Mouse (Mus musculus): Measurements from ENCODE around the gene 4930507D05Rik. TPM values are rescaled to one million over a fixed set of nuclear protein-coding genes. Genes with fewer than 3 reads are reported as not detected.
A peak's percentile ranks its signal among the peaks of the same experiment; 100 is the strongest.
"Not testable (repeated sequence)": the region's sequence is repeated elsewhere in the genome, so short reads cannot be mapped to it uniquely, and the experiment has no call there.

Gene 4930507D05Rik
- total RNA-seq, 2 experiments from 2014 or later, result 1.1 to 1.4 TPM

DNA sequence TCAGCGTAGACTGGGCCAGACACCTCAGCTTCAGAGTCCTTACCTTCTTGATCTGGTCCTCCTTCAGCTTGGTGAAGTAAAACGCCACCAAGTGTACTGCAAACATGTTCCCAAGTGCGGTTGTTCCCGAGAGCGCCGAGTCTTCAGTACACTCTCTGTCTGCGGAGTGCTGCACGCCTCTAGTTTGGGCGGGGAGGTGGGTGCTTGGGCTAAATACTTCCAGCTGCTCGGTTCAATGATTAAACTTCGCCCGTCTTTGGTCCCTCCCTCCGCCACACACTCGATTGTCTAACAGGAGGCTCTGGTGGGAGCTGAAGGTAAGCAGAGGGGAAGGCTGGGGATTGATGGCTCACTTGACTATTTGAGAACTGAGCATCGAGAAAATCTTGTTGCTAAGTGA is 27.0 kb upstream of the 4930507D05Rik start, which contains the start of gene Hkdc1:
TSS of gene Hkdc1 (minus strand) at position 237 of the 400 bp plus-strand sequence.
- TF ChIP-seq CTCF (conservative IDR thresholded peaks at IDR 0.05), result no peak
- no peak for DNase-seq (ENCODE audit: low spot score in 2 of 2)
- Histone ChIP-seq H3K27ac (no peak within 1 kb of the TSS), H3K4me3 (no peak within 1 kb of the TSS)

DNA sequence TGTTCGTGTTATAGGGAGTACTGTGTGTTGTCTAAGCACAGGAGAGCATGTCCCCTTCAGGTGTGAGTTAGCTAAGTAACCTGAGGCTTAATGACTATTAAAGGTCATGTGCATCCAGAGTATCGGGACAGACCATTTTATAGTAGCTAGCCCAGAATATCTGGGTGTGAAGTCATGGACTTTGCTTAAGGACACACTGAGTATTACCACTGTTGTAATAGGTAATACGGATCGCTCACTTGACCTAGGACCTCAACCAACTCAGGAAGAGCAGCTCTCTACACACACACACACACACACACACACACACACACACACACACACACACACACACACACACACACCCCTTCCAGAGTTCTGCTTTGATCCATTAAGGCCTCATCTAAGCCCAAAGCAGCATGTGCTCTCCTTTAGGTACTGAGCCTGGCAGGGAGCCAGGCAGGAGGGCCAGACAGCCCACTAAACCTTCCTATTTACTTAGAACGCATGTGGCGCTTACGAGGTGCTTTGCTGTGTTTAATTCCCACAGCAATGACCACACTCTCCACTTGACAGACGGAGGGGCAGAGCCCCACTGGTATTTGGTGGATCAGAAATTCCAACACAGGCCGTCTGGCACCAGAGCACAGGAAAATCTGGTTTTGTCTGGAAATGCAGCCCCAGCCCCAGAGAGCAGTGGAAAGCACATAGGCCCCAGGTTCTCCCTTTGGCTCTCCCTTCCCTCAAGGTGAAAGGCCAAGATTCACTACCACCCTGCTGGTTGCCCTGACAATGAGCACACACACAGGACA is 24.0 kb upstream of the 4930507D05Rik start:
- Histone ChIP-seq H3K27ac (no peak overlapping the region), H3K4me3 (no peak overlapping the region)
- DNase-seq (ENCODE audit: low spot score in 2 of 2), result no peak
- no peak for TF ChIP-seq CTCF (conservative IDR thresholded peaks at IDR 0.05)

DNA sequence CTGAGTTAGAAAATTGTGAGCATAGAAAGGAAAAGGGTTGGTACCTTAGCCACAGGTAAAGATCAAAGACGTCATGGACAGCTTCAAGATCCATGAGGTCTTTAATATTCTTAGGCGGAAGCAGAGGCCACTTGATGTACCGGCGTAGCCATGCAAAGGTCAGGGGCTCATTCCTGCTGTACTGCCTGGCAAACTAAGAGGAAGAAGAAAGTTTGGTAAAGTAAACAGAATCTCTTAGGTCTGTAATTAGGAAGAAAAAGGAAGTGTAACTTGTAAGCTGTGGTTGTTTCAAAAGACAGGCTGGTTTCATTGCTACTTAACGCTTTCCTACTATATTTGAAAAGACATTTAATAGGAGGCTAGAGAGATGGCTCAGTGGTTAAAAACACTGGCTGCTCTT is 18.9 kb upstream of the 4930507D05Rik start:
- no peak for TF ChIP-seq CTCF (conservative IDR thresholded peaks at IDR 0.05)
- Histone ChIP-seq H3K4me3 (no peak overlapping the region), H3K27ac (no peak overlapping the region)
- no peak for DNase-seq (ENCODE audit: low spot score in 2 of 2)

DNA sequence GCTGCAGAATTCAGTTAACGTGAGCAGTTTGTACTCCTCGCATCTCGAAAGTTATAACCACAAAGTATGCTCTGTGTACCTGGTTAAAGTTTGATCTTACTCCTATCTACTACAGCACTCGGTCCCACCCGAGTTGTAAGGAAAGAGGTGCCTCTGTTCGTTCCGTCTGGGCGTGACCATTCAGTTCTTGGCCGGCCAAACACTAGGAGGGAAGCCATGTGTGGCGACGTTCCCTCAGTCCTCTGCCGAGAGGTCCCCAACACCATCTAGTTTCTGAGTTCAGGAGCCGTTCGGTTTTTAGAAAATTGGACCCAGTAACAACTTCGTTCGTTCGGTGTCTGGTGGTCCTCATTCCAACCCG is 971 bp downstream of the 4930507D05Rik start:
- Histone ChIP-seq H3K4me3 (peak overlapping the region; percentile 79), H3K27ac (peak overlapping the region; percentile 100)
- TF ChIP-seq CTCF (conservative IDR thresholded peaks at IDR 0.05), result no peak
- no peak for DNase-seq (ENCODE audit: low spot score in 2 of 2)

DNA sequence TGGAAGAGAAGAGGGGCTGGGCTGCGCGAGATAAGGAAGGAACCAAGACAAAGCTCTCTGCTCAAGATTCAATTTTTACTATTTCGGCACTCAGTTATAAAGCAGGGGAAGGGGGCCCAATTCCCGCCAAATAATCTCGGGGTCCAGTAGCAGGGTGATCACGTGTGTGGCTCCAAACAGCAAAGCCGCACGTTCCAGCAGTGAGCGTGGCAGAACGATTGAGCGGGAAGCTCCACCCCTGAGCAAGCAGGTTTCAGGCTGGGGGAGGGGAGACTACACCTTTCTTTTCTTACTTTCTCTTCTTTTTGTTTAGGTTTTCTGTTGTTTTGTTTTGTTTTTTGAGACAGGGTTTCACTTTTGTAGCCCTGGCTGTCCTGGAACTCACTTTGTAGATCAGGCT is 2.7 kb downstream of the 4930507D05Rik start:
- not testable (repeated sequence) for H3K27ac ChIP-seq; DNase-seq (ENCODE audit: low spot score in 2 of 2); H3K4me3 ChIP-seq

DNA sequence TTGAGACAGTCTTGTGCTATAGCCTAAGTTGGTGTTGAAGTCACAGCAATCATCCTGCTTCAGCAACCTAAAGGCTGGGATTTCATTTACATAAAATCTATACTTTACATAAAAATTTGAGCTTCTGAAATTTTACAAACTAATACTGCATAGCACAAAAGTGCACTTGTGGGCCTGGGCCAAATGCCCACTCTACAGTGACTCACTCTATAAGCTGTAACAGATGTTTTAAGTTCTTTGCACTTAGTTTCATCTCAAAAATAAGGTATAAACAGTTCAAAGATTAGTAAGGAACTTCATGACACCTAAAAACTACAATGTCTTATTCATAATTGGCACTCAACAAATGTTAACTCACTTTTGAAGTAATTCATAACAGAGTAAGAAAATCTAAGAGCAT is 12.0 kb downstream of the 4930507D05Rik start:
- DNase-seq (ENCODE audit: low spot score in 2 of 2), result no peak
- Histone ChIP-seq H3K27ac (no peak overlapping the region), H3K4me3 (no peak overlapping the region)
- TF ChIP-seq CTCF (conservative IDR thresholded peaks at IDR 0.05), result no peak

DNA sequence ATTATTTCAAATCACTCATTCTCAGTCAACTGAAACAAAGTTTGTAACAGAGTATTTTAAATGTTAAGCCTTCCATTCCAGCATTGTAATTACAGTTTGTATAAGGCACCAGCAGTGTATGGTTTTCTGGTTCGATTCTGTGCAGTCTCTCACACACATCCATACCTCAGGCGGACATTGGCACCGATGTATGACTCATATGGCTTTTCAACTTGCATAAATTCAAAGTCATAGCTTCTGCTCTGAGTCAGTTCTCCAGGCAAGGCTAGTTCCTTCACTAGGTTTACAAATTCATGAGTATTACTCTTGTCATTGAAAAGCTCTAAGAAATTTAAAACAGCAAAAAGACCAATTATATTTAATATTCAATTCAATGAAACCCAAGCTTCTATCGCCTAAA is 20.4 kb downstream of the 4930507D05Rik start:
- TF ChIP-seq CTCF (conservative IDR thresholded peaks at IDR 0.05), result no peak
- no peak for DNase-seq (ENCODE audit: low spot score in 2 of 2)
- H3K27ac ChIP-seq, result no peak overlapping the region
- H3K4me3 ChIP-seq, result no peak overlapping the region

DNA sequence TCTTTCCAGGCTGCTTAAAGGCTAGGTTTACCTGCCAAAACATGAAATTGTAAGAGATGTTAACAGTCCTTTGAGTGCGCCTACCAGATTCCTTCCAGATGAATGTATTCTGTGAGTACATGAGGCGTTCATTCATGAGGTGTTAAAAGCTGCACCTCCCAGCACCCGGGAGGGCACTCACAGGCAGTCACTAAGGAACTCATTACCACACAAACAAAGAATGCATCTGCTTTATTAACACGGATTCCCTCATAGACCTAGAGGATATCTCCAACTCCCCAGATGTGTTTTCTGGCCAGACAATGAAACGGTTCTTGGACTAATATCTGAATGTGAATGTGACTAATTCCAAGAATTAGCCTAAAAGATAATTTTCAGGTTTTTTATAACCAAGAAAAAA is 21.8 kb downstream of the 4930507D05Rik start:
- Histone ChIP-seq H3K4me3 (no peak overlapping the region), H3K27ac (no peak overlapping the region)
- TF ChIP-seq CTCF (conservative IDR thresholded peaks at IDR 0.05), result no peak
- DNase-seq (ENCODE audit: low spot score in 2 of 2), result no peak

DNA sequence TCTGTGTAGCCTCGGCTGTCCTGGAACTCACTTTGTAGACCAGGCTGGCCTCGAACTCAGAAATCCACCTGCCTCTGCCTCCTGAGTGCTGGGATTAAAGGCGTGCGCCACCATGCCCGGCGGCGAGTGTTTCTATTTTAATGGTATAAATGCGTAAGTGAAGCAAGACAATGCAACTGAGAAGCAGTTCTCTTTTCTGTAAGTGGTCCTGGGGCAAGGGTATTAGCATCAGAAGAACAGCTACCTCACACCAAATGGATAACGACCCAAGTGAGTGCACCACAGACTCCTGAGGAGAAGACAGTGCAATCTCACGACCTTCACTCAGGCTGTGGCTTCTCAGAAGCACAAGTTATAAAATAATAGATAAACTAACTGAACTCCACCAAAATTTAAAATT is 25.7 kb downstream of the 4930507D05Rik start:
- Histone ChIP-seq H3K27ac (no peak overlapping the region), H3K4me3 (no peak overlapping the region)
- no peak for DNase-seq (ENCODE audit: low spot score in 2 of 2)
- no peak for TF ChIP-seq CTCF (conservative IDR thresholded peaks at IDR 0.05)

DNA sequence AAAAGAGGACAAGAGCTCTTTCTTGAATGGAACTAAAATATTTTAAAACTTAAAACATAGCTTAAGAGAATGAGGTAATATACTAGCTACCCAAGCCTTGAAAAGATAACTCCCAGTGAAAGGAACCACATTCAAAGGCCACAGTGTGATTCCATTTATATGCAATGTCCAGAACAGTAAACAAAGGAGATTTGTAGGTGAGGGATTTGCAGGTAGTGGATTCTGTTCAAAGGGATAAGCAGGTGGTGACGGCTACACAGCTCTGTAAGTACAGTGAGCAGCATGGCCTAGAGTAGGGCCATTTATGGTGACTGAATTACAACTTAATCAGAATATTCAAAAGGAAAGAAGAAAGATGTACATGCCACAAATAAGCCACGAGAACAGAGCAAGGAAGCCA is 27.7 kb downstream of the 4930507D05Rik start:
- Histone ChIP-seq H3K27ac (no peak overlapping the region), H3K4me3 (no peak overlapping the region)
- TF ChIP-seq CTCF (conservative IDR thresholded peaks at IDR 0.05), result no peak
- no peak for DNase-seq (ENCODE audit: low spot score in 2 of 2)

DNA sequence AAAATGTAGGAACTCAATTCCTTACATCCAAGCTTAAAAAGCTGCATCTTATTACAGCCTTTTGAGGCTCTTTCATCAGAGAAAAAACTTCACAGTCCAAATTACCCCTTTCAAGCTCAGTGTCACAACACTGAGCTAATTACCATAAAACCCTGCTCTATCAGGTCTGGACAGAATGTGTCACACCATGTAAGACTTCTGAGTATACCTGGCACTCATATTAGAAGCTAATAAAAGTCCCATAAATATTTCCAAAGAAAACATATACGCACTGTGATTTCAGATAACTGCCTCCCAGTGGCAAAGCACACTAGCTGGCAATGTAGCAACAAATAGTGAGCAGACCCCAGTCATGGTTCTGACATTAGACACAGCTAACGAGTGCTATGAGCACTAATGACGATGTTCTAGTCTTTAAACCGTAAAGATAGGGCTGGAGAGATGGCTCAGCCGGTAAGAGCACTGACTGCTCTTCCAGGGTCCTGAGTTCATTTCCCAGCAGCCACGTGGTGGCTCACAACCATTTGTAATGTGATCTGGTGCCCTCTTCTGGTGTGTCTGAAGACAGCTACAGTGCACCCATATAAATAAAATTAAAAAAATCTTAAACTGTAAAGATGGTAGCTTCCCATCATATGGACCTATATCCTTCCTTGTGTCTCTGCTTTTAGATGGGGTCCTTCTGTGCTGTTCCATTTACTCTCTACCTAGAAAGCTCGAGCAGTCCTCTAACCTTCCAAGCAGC is 32.0 kb downstream of the 4930507D05Rik start:
- Histone ChIP-seq H3K4me3 (no peak overlapping the region), H3K27ac (no peak overlapping the region)
- peak; percentile 50 for TF ChIP-seq CTCF (conservative IDR thresholded peaks at IDR 0.05)
- no peak for DNase-seq (ENCODE audit: low spot score in 2 of 2)

DNA sequence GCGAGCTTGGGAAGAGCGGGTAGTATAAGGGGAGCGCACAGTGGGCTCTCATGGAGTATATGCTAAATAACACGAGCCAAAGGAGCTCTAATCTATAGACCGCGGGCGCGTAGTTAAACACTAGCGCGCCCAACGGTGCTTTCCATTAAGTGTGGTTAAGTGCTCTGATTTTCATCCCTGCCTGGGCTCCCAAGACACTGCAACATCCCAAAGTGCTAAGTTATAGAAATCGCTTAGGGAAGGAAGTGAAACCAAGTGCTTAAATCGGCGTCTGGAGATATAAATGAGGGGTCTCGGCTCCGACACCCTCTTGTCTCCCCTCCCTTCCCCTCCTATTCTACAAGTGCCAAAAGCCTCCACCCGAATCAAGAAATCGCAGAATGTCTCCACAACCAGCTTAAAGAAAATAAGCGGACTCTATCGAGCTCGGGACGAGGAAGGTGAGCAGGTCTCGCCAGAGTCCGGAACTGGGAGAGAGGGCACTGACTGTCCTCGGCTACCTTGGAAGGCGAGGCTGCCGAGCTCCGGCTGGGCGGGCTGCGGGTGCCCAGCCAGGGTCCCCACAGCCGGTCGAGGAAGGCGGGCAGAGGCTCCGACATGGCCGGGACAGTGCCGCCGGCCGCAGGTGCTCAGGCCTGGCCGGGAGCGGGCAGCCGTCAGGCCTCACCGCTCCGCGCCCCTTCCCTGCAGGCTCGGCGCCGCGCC is 36.7 kb downstream of the 4930507D05Rik start:
- TF ChIP-seq CTCF (conservative IDR thresholded peaks at IDR 0.05), result no peak
- Histone ChIP-seq H3K27ac (peak overlapping the region; percentile 88), H3K4me3 (peak overlapping the region; percentile 96)
- no peak for DNase-seq (ENCODE audit: low spot score in 2 of 2)

All from layer of hippocampus, adult 2 months (tissue).